Mouse (Mus musculus) limb, embryonic 13.5 days (tissue): Measurements from ENCODE around the gene Tmem254c. TPM values are rescaled to one million over a fixed set of nuclear protein-coding genes. Genes with fewer than 3 reads are reported as not detected.
"Not testable (repeated sequence)": the region's sequence is repeated elsewhere in the genome, so short reads cannot be mapped to it uniquely, and the experiment has no call there.

Experiments used
- ATAC-seq: fragments of 200-750 bp; cut with Nextera tagmentation; 2 replicates; pipeline ENCODE4 v1.8.0; 2017; ENCODE audit warnings: low read depth, moderate number of reproducible peaks, moderate TSS enrichment; ENCODE audit not compliant: low FRiP score
- H3K27ac ChIP-seq: fragments of 300-500 bp; sonication (generic); 2 replicates; pipeline ENCODE4 v1.5.1; 2015; ENCODE audit warnings: inconsistent platforms, mild to moderate bottlenecking, moderate library complexity
- H3K27me3 ChIP-seq: fragments of 300-500 bp; sonication (generic); 2 replicates; pipeline ENCODE4 v1.6.1; 2015; ENCODE audit warnings: mild to moderate bottlenecking, inconsistent platforms
- H3K36me3 ChIP-seq: fragments of 300-500 bp; sonication (generic); 2 replicates; pipeline ENCODE4 v1.6.1; 2015; ENCODE audit warnings: inconsistent platforms, mild to moderate bottlenecking, moderate library complexity
- H3K4me1 ChIP-seq: fragments of 300-500 bp; sonication (generic); 2 replicates; pipeline ENCODE4 v1.6.1; 2015; ENCODE audit warnings: inconsistent platforms
- H3K4me2 ChIP-seq: fragments of 300-500 bp; sonication (generic); replicated peaks from 2 replicates; pipeline ENCODE4 v1.6.1; 2015; ENCODE audit warnings: inconsistent platforms, mild to moderate bottlenecking, moderate library complexity
- H3K4me3 ChIP-seq: fragments of 300-500 bp; sonication (generic); 2 replicates; pipeline ENCODE4 v1.5.1; 2015; ENCODE audit warnings: moderate library complexity, mild to moderate bottlenecking, inconsistent platforms
- H3K9ac ChIP-seq: fragments of 300-500 bp; sonication (generic); 2 replicates; pipeline ENCODE4 v1.6.1; 2015; ENCODE audit warnings: mild to moderate bottlenecking, inconsistent platforms
- H3K9me3 ChIP-seq: fragments of 300-500 bp; sonication (generic); 2 replicates; pipeline ENCODE4 v1.6.1; 2016; ENCODE audit warnings: inconsistent platforms
- WGBS: fragments of 180-500 bp; shearing (Covaris S2); methylation state at CpG from one replicate; pipeline ENCODE4 v1.1.7; 2015; 5-methylcytosine and 5-hydroxymethylcytosine counted together
- polyA plus RNA-seq: library from polyadenylated mRNA; unstranded; fragments of >200 nt; fragmentation: Nextera tagmentation; extraction: Ambion mirVana; gene quantifications from 2 replicates; pipeline ENCODE4 v1.2.1, GENCODE M21; 2015

Gene Tmem254c
- polyA plus RNA-seq, 1 experiment from 2014 or later: 27.6 TPM

DNA sequence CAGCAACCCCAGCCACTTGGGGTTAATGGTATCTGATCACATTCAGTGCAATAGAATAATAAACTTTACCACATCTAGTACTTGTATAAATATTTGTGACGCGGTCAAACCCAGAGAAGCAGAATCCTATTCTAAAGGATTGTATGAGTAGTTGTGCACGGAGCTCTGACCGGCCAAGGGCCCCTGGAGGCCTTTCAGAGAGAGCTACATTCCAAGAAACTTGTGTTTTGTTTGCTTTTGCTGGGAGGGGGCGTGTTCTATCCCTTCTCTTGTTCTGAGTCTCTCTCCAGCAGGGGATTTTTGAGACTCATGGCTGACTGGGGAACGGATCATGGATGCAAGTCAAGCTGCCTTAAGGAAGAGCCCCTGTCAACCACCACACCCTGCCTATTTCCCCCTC lies 31.7 kb downstream of the Tmem254c start:
- H3K36me3 ChIP-seq, ATAC-seq, H3K4me3 ChIP-seq, H3K4me1 ChIP-seq, H3K4me2 ChIP-seq, H3K9me3 ChIP-seq, H3K27me3 ChIP-seq, H3K9ac ChIP-seq, H3K27ac ChIP-seq: not testable (repeated sequence)
- no CpG with 5 or more reads among the region's 6 CpGs for whole genome bisulfite sequencing

DNA sequence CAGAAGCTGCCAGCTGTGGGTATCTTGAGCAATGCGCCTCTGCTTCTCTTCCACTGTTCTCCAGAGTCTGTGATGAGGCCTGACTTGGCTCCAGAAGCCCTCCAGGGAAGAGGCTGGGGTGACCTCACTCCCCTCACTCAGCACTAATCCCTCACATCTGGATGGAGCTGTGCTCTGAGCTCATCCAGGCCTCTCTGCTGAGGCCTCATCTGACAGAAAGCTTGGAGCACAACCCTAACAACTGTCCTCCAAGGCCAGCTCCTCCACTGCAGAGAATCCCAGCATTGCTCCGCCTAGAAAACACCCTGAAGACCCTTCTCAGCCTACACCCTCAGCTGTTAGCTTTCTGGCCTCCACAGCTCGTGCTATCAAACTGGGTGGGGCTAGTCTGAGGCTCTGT lies 32.8 kb downstream of the Tmem254c start:
- not testable (repeated sequence) for ATAC-seq, H3K9ac ChIP-seq, H3K4me3 ChIP-seq, H3K9me3 ChIP-seq, H3K36me3 ChIP-seq, H3K4me2 ChIP-seq, H3K27ac ChIP-seq, H3K27me3 ChIP-seq, H3K4me1 ChIP-seq
- WGBS: no CpG with 5 or more reads among the region's 3 CpGs

DNA sequence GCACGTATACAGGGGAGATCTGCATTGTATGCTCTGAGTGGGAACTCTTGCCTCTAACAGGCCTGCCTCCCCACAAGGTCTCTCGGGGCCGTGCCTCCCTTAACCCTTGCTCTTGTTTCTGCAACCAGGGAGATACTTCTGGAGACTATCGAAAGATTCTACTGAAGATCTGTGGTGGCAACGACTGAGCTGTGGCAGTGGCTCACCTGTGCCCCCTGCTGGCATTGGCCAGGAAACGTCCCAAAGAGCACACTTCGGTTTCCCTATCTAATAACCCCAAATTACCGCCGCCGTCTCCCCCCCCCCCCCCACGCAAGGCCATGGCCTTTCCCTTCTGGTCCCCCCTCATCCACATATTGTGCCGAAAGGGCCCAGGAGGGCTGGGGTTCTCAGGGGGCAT lies 41.5 kb downstream of the Tmem254c start:
- not testable (repeated sequence) for H3K36me3 ChIP-seq, H3K27me3 ChIP-seq, ATAC-seq, H3K4me1 ChIP-seq, H3K4me3 ChIP-seq, H3K9me3 ChIP-seq, H3K27ac ChIP-seq, H3K9ac ChIP-seq, H3K4me2 ChIP-seq
- WGBS: no CpG with 5 or more reads among the region's 12 CpGs

DNA sequence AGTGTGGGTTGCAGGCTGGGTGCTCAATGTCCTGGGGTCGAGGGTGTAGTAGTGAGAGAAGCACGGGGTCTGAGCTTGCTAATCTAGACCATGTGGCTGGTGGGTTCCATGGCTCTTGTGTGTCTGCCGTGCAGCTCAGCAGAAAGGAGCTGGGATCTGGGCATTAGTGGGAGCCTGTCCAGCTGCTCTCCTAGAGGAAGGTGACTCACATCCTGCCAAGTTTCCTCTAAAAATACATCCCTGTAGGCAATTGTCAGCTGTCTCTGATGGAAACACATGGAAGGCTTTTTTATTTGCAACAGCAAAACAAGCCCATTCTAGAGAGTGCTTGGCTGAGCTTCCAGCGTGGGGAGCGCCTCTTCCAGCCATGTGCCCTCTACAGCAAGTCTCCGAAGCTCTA lies 44.3 kb downstream of the Tmem254c start:
- H3K36me3 ChIP-seq, H3K4me3 ChIP-seq, ATAC-seq, H3K27ac ChIP-seq, H3K4me1 ChIP-seq, H3K27me3 ChIP-seq, H3K9ac ChIP-seq, H3K4me2 ChIP-seq, H3K9me3 ChIP-seq: not testable (repeated sequence)
- no CpG with 5 or more reads among the region's 6 CpGs for WGBS

DNA sequence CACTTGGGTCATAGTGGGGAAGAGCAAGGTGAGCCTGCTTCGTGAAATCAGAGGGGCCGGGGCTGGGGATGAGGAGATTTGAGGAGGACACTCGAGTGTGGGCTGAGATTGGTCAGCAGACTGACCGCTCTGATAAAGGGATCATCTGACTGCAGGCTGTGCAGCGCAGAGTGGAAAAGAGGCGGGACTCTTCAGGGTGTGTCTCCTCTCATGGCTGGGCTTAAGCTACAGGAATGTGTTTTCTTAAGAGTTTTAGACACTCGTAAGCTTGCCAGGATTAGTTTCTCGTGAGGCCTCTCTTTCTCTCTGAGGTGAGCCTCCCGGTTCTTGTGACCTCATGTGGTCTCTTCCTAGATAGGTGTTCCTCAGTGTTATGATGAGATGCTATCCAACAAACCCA lies 45.6 kb downstream of the Tmem254c start:
- not testable (repeated sequence) for H3K4me3 ChIP-seq

DNA sequence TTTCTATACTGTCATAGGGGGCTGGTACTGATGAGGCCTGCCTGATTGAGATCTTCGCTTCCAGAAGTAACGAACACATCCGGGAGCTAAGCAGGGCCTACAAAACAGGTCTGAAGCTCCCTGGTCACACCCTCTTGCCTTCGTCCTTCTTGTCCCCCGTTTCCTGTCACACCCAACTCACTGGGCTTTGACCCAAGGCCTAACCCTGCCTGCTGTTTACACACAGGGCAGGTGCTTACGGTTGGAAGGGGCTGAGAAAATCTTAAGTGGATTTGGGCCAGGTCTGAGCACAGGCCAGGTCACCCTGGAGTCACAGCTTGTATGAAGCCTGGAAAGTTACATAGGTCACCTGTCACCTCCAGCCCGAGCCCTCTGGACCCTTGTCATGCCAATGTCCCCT lies 50.7 kb downstream of the Tmem254c start:
- not testable (repeated sequence) for H3K4me3 ChIP-seq, H3K4me2 ChIP-seq, H3K9me3 ChIP-seq, H3K36me3 ChIP-seq, ATAC-seq, H3K27me3 ChIP-seq, H3K27ac ChIP-seq, H3K4me1 ChIP-seq, H3K9ac ChIP-seq
- WGBS: no CpG with 5 or more reads among the region's 7 CpGs

More for the DNA sequence above, 45.6 kb downstream of the Tmem254c start:
- not testable (repeated sequence) for H3K4me2 ChIP-seq, H3K36me3 ChIP-seq, ATAC-seq, H3K27me3 ChIP-seq, H3K4me1 ChIP-seq, H3K9me3 ChIP-seq, H3K27ac ChIP-seq, H3K9ac ChIP-seq
- WGBS: no CpG with 5 or more reads among the region's 9 CpGs

Other genes starting within 250 kb of the Tmem254c start
- gene Anxa11, start 225.2 kb downstream of the Tmem254c start, polyA plus RNA-seq: 10.9 and 13.0 TPM in 2 replicates
- gene Plac9a, start 164.3 kb downstream of the Tmem254c start, polyA plus RNA-seq: 1.0 TPM in 1 of 2 replicates, not detected in the other
- 2.9 and 5.1 TPM in 2 replicates for gene Tmem254a, start 139.7 kb downstream of the Tmem254c start, polyA plus RNA-seq
- not detected in 2 replicates for gene Cphx1, start 129.1 kb downstream of the Tmem254c start, polyA plus RNA-seq
- 2.3 and 2.8 TPM in 2 replicates for gene Duxbl1, start 88.8 kb downstream of the Tmem254c start, polyA plus RNA-seq
- gene Gm9780, start 24.6 kb downstream of the Tmem254c start, polyA plus RNA-seq: 14.8 and 15.4 TPM in 2 replicates
- not detected in 2 replicates for gene Cphx2, start 14.2 kb upstream of the Tmem254c start, polyA plus RNA-seq
- gene Cphx3, start 14.9 kb upstream of the Tmem254c start, polyA plus RNA-seq: not detected in 2 replicates
- 2.1 TPM in 1 of 2 replicates, not detected in the other for gene Duxbl2, start 51.0 kb upstream of the Tmem254c start, polyA plus RNA-seq
- gene Plac9b, start 115.1 kb upstream of the Tmem254c start, polyA plus RNA-seq: 11.4 and 11.5 TPM in 2 replicates
- 30.1 and 31.2 TPM in 2 replicates for gene Tmem254b, start 139.7 kb upstream of the Tmem254c start, polyA plus RNA-seq
- 0.64 and 4.6 TPM in 2 replicates for gene Duxbl3, start 190.6 kb upstream of the Tmem254c start, polyA plus RNA-seq